Comparison of ENCODE assay signal across 22 mouse cellular contexts in genomic region chr9:59186326-59186725, GRCm38 (mm10).
DNase-seq lines count a peak whose midpoint lies in the region; ATAC-seq and TF ChIP-seq lines count a peak whose summit lies in the region.
"Had no signal": no experiment of that assay in that cellular context is flagged by ENCODE, and none has a peak within 500 bp of the region (broad histone marks: within the 10 kb centered on the region; RNA-seq: fewer than 3 reads in every experiment).

No protein-coding gene starts in this region.

- H3K9me3 ChIP-seq in hindbrain, embryonic 11.5 days (ENCODE audit: control insufficient read depth, low read length): no peaks in the 10 kb centered on the region
- H3K9me3 ChIP-seq in hindbrain, embryonic 13.5 days: no peaks in the 10 kb centered on the region
- H3K9me3 ChIP-seq: embryonic facial prominence, embryonic 15.5 days; forebrain, embryonic 10.5 days; heart, embryonic 10.5 days; heart, embryonic 15.5 days; hindbrain, embryonic 15.5 days had no signal

- no peaks in the 10 kb centered on the region for H3K27me3 ChIP-seq in hindbrain, embryonic 11.5 days (ENCODE audit: control insufficient read depth, insufficient read depth, low read length)
- H3K27me3 ChIP-seq in hindbrain, embryonic 13.5 days: 0 out of 2 replicates have a peak, but pooled peaks cover 5% of the 10 kb centered on the region
- H3K27me3 ChIP-seq: heart, embryonic 15.5 days; hindbrain, embryonic 15.5 days had no signal

- TF ChIP-seq POLR2A in lung, adult 2 months (IDR thresholded peaks at IDR 0.05; ENCODE audit: borderline replicate concordance, extremely low read depth, low read depth, low read length): no peak

- H3K9ac ChIP-seq in hindbrain, embryonic 11.5 days (ENCODE audit: low read depth, low read length): no peak overlapping the region
- no peak overlapping the region for H3K9ac ChIP-seq in hindbrain, embryonic 13.5 days
- H3K9ac ChIP-seq: embryonic facial prominence, embryonic 15.5 days; heart, embryonic 15.5 days; hindbrain, embryonic 15.5 days had no signal

- peak; percentile 16 for DNase-seq in hindbrain, embryonic 11.5 days (ENCODE audit: low spot score)
- DNase-seq in embryo, embryonic 9.5 days (ENCODE audit: extremely low spot score): peak; percentile 19
- peak; percentile 74 for DNase-seq in hindlimb bud, embryonic 11.5 days (ENCODE audit: extremely low spot score, low read depth, low spot score)
- no peak for DNase-seq in layer of hippocampus, adult 8-10 months (ENCODE audit: low spot score in 2 of 2)
- no peak for DNase-seq in lung, adult 2 months
- DNase-seq in lung, adult 18-20 months: no peak
- DNase-seq: adrenal gland, postnatal 14 days; cerebellum, adult 11-12 months; cerebellum, adult 9-10 months; cerebellum, postnatal 36 days; gastrocnemius, postnatal 36 days; heart, adult 18-20 months; heart, postnatal 14 days had no signal

- H3K36me3 ChIP-seq in hindbrain, embryonic 11.5 days (ENCODE audit: control insufficient read depth, insufficient read depth, low read length): no peaks in the 10 kb centered on the region
- no peaks in the 10 kb centered on the region for H3K36me3 ChIP-seq in hindbrain, embryonic 13.5 days
- H3K36me3 ChIP-seq: embryonic facial prominence, embryonic 15.5 days; forebrain, embryonic 10.5 days; heart, embryonic 10.5 days; heart, embryonic 15.5 days; hindbrain, embryonic 15.5 days had no signal

- no peak overlapping the region for H3K4me3 ChIP-seq in hindbrain, embryonic 11.5 days (ENCODE audit: low read depth, low read length)
- no peak overlapping the region for H3K4me3 ChIP-seq in hindbrain, embryonic 13.5 days
- no peak overlapping the region for H3K4me3 ChIP-seq in lung, adult 2 months (replicated peaks; ENCODE audit: extremely low read depth, low read depth, low read length)
- H3K4me3 ChIP-seq: embryonic facial prominence, embryonic 15.5 days; erythroblast, embryonic 14.5 days; forebrain, embryonic 10.5 days; heart, embryonic 10.5 days; heart, embryonic 15.5 days; hindbrain, embryonic 15.5 days had no signal

- TF ChIP-seq CTCF in lung, adult 2 months (IDR thresholded peaks at IDR 0.05; ENCODE audit: insufficient read depth, low read length): no peak

- WGBS in hindbrain, embryonic 11.5 days: 70% methylated on average over 4 of the region's 4 CpGs
- WGBS in hindbrain, embryonic 13.5 days: 67% methylated on average over 4 of the region's 4 CpGs
- WGBS in lung, adult 2 months: 79% methylated on average over 4 of the region's 4 CpGs

- H3K27ac ChIP-seq in hindbrain, embryonic 11.5 days (ENCODE audit: low read depth, low read length): no peak overlapping the region
- no peak overlapping the region for H3K27ac ChIP-seq in hindbrain, embryonic 13.5 days
- H3K27ac ChIP-seq: embryonic facial prominence, embryonic 15.5 days; forebrain, embryonic 10.5 days; heart, embryonic 10.5 days; heart, embryonic 15.5 days; hindbrain, embryonic 15.5 days had no signal

- ATAC-seq in hindbrain, embryonic 11.5 days (ENCODE audit: low FRiP score): no peak
- ATAC-seq in hindbrain, embryonic 13.5 days (ENCODE audit: low FRiP score): no peak
- ATAC-seq: forebrain, embryonic 14.5 days; inflammation-experienced regulatory T-cells, adult 6 months had no signal

- H3K4me2 ChIP-seq in hindbrain, embryonic 11.5 days (replicated peaks; ENCODE audit: low read depth, low read length): no peak overlapping the region
- H3K4me2 ChIP-seq in hindbrain, embryonic 13.5 days: no peak overlapping the region
- H3K4me2 ChIP-seq: embryonic facial prominence, embryonic 15.5 days; heart, embryonic 15.5 days; hindbrain, embryonic 15.5 days had no signal

- H3K4me1 ChIP-seq in hindbrain, embryonic 11.5 days (replicated peaks; ENCODE audit: control insufficient read depth, insufficient read depth, low read length): peaks cover 4% of the 10 kb centered on the region; the same call in 1 of the 2 replicates
- H3K4me1 ChIP-seq in hindbrain, embryonic 13.5 days (replicated peaks): peaks cover 28% of the 10 kb centered on the region
- H3K4me1 ChIP-seq in lung, adult 2 months (ENCODE audit: control insufficient read depth, insufficient read depth, low read length): no peaks in the 10 kb centered on the region; the same call in 1 of the 2 replicates

Comparison
In these comparisons a context has a peak if more than half of its experiments do, and no peak if none do; other contexts are left out.
1. DNase-seq: peak in hindbrain, embryonic 11.5 days (single experiment), embryo, embryonic 9.5 days (single experiment) and hindlimb bud, embryonic 11.5 days (single experiment); none in layer of hippocampus, adult 8-10 months (0 of 2), lung, adult 2 months (single experiment) and lung, adult 18-20 months (0 of 2).